Mouse (Mus musculus) embryo, embryonic 10.5 days (tissue): ENCODE results near the gene Brd2.
A peak's percentile ranks its signal among the peaks of the same experiment; 100 is the strongest.

Source experiments
- DNase-seq: peaks from one replicate; pipeline ENCODE4 v3.0.0-alpha.2; 2015; ENCODE audit warnings: low spot score

The Brd2 gene

GRCm38 (mm10) chr17:34114114-34114513, 8.3 kb downstream of the Brd2 start:
- no peak for DNase-seq

GRCm38 (mm10) chr17:34110309-34110708, 12.1 kb downstream of the Brd2 start:
- no peak for DNase-seq

- no peak for DNase-seq
These were observed 12.6 kb downstream of the Brd2 start for GRCm38 (mm10) chr17:34109806-34110195.

- DNase-seq, result no peak
These were observed 13.2 kb downstream of the Brd2 start for GRCm38 (mm10) chr17:34109038-34109805.

- DNase-seq, result no peak
These were observed 14.0 kb downstream of the Brd2 start for GRCm38 (mm10) chr17:34108460-34108859.

GRCm38 (mm10) chr17:34107109-34107867, 15.1 kb downstream of the Brd2 start:
- DNase-seq, result no peak

GRCm38 (mm10) chr17:34106555-34106954, 15.9 kb downstream of the Brd2 start:
- DNase-seq, result no peak

- DNase-seq, result no peak
These were observed 17.6 kb downstream of the Brd2 start for GRCm38 (mm10) chr17:34104804-34105203.

- DNase-seq, result no peak
These were observed 19.6 kb downstream of the Brd2 start for GRCm38 (mm10) chr17:34102831-34103230.

GRCm38 (mm10) chr17:34101604-34102032, 20.8 kb downstream of the Brd2 start:
- peak; percentile 97 for DNase-seq

GRCm38 (mm10) chr17:34101185-34101584, 21.2 kb downstream of the Brd2 start:
- DNase-seq, result no peak

- no peak for DNase-seq
These were observed 22.9 kb downstream of the Brd2 start for GRCm38 (mm10) chr17:34099531-34099930.

GRCm38 (mm10) chr17:34098709-34099479, 23.5 kb downstream of the Brd2 start:
- DNase-seq, result no peak

- no peak for DNase-seq
These were observed 25.2 kb downstream of the Brd2 start for GRCm38 (mm10) chr17:34097272-34097671.

GRCm38 (mm10) chr17:34096497-34097010, 25.9 kb downstream of the Brd2 start:
- no peak for DNase-seq

GRCm38 (mm10) chr17:34094283-34095035, 28.0 kb downstream of the Brd2 start:
- no peak for DNase-seq

- DNase-seq, result peak; percentile 87
These were observed 29.1 kb downstream of the Brd2 start for GRCm38 (mm10) chr17:34093199-34093874.

GRCm38 (mm10) chr17:34092197-34092875, 30.1 kb downstream of the Brd2 start, which contains the start of gene H2-Oa:
H2-Oa (plus strand) TSS chr17:34092340.
- DNase-seq, result no peak

- peak; percentile 46 for DNase-seq
These were observed 31.5 kb downstream of the Brd2 start for GRCm38 (mm10) chr17:34090923-34091322.

GRCm38 (mm10) chr17:34088124-34088523, 34.3 kb downstream of the Brd2 start:
- no peak for DNase-seq
